Mouse (Mus musculus) lung, postnatal 25 days (tissue): Measurements from ENCODE around the gene Zfp566.

ENCODE experiments used
- DNase-seq: peaks from one replicate; pipeline ENCODE4 v3.0.0; 2022; ENCODE audit warnings: low spot score

The Zfp566 gene

DNA sequence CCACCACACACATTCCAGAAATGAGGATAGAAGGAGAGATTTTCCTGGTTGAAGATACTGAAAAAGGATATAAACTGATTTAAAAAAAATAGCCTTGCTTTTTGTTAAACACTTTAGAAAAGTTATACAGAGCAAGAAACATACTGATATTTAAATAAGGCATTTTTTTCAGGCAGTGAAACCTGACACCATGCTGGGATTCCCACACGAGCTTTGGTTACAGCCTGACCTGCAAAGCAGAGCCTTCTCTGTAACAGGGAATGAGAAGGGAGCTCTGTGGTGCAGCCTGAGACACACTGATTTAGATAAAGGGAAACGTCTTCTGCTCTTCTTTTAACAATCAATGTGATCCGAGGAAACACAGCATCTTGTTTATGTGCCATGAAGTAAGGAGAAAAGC, 36.7 kb downstream of the Zfp566 start:
- no peak for DNase-seq

- DNase-seq: peak; percentile 92
Measured at GRCm38 (mm10) chr7:30050882-30051548, 39.3 kb downstream of the Zfp566 start, which contains the start of gene Zfp14. Gene Zfp14 (minus strand): TSS chr7:30051380.

- no peak for DNase-seq
Measured at GRCm38 (mm10) chr7:30048126-30048525, 42.2 kb downstream of the Zfp566 start.

DNA sequence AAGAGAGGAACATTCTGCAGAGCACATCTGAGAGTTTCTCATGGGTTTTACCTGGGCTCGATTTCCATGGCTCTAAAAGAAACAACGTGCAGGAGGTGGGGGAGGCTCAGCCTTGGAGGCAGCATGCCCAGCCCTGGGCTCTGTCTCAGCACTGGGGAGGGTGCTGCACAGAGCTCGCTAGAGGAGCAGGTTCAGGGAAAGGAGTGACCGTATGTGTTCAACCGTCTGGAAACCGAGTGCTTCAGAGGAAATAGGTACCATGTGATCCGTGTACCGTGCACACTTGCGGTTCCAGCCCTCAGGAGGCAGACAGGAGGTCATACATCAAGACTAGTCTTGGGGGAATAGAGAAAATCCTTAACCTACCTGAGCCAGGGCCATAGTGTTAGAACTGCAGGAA, 46.0 kb downstream of the Zfp566 start:
- no peak for DNase-seq

- DNase-seq: no peak
Measured at GRCm38 (mm10) chr7:30034331-30034730, 56.0 kb downstream of the Zfp566 start.

DNA sequence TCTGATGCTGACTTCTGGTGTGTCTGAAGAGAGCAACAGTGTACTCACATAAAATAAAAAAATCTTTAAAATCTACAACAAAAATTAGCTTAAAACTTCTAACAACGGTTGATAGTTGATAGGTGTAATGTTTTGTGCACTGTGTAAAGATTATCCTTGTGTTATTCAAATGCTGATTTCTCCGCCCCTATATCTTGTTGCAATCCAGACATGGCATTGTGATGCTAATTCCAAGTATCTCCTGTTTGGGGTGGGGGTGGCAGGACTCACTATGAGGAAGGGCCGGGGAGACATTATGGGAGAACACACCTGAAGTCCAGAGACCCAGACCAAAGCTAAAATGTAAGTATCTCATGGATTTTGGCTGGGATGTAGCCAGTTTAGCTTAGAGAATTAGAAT, 58.9 kb downstream of the Zfp566 start:
- DNase-seq: no peak

GRCm38 (mm10) chr7:30030677-30031076, 59.6 kb downstream of the Zfp566 start:
- no peak for DNase-seq

DNA sequence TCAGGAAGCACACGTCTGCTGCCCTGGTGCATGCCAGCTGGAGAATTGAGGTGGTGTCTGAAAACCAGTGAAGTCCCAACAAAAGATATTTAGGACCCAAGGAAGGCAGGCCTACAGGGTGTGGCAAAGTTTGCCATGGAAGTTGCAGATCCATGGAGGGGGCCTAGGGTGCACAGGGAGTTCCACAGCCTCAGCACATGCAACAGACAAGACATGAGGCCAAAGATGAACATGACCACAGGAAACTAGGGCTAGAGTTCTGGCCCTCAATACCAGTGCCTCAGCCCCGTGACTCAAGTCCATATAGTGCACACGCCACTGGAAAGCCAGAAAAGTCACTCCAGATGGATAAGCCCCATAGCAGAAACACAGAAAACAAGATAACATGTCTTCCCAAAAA, 61.8 kb downstream of the Zfp566 start:
- DNase-seq: no peak
